Mouse (Mus musculus) brown adipose tissue, adult 24 weeks (tissue): ENCODE data around the gene Pik3c2a. TPM values are rescaled to one million over a fixed set of nuclear protein-coding genes. Genes with fewer than 3 reads are reported as not detected.

Source experiments
- H3K27ac ChIP-seq: fragments of 200-500 bp; replicated peaks from 2 replicates; pipeline ENCODE4 v1.5.1; 2012; ENCODE audit warnings: low read depth, mild to moderate bottlenecking, low read length
- H3K4me1 ChIP-seq: fragments of 200-500 bp; 2 replicates; pipeline ENCODE4 v1.6.1; 2012; ENCODE audit warnings: low read length, mixed read lengths; ENCODE audit not compliant: control insufficient read depth, insufficient read depth, insufficient read length
- H3K4me3 ChIP-seq: fragments of 200-500 bp; 2 replicates; pipeline ENCODE4 v1.5.1; 2012; ENCODE audit warnings: low read depth, mild to moderate bottlenecking, low read length, moderate library complexity; ENCODE audit not compliant: insufficient read depth
- polyA plus RNA-seq: library from polyadenylated mRNA; stranded (reverse); fragments of >200 nt; gene quantifications from 2 replicates; pipeline ENCODE4 v1.2.4, GENCODE M21; 2012; ENCODE audit not compliant: missing spikeins, insufficient read depth, insufficient read length

The Pik3c2a gene
- polyA plus RNA-seq, result 16.4 and 17.4 TPM in 2 replicates

DNA sequence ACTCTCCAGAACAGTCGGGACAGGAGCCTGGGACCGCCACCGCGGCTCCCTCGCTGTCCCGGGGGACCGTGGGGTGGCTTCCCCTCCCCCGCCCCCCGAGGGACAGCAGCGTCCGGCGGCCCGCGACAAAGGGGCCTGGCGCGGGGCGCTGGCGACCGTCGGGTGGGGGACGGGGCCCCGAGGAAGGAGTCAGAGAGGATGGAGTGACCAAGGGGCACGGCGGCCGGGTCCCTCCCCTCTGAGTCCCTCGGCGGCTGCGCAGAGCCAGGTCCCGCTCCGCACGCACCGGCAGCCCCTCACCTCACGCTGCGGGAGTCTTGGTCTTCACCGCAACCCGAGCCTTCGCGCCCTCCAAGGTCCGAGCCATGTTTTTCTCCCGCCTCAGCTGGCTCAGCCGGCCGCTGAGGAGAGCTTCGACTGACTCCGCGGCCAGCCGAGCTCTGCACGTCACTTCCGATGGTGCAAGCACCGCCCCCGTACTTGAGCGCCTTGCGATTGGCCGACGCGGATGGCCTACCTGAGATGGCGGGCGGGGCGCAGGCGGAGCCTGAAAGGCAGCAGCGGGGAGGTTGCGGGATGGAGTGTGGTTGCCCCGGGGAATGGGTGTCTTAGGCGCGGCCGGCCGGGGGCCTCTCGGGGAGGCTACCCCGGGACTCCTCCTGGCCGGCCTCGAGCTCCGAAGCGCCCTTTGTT lies at the start of gene Pik3c2a:
TSS of gene Pik3c2a (minus strand) at position 446 of the 693 bp plus-strand sequence.
- H3K4me3 ChIP-seq, result peak within 1 kb of the TSS; percentile 97

DNA sequence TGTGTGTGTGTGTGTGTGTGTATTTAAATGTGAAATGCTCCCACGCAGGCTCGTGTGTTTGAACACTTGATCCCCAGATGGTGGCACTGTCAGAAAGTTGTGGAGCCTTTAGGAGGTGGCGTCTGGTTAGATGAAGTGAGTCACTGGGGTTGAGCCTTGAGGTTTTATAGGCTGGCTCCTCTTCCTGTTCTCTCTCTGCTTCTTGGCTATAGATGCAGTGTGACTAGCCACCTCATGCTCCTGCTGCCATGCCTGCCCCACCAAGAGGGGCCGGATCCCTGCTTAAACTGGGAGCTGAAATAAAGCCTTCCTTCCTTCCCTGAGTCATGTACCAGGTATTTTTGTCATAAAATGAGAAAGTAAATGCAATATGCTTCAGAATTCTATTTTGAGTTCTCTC lies 47.9 kb upstream of the Pik3c2a start:
- H3K27ac ChIP-seq, result no peak overlapping the region
- no peak overlapping the region for H3K4me3 ChIP-seq
- no peaks in the 10 kb centered on the region for H3K4me1 ChIP-seq

More for the DNA sequence above, at the start of gene Pik3c2a:
- peak within 1 kb of the TSS; percentile 95 for H3K27ac ChIP-seq
- H3K4me1 ChIP-seq, result peaks cover 14% of the 10 kb centered on the region

DNA sequence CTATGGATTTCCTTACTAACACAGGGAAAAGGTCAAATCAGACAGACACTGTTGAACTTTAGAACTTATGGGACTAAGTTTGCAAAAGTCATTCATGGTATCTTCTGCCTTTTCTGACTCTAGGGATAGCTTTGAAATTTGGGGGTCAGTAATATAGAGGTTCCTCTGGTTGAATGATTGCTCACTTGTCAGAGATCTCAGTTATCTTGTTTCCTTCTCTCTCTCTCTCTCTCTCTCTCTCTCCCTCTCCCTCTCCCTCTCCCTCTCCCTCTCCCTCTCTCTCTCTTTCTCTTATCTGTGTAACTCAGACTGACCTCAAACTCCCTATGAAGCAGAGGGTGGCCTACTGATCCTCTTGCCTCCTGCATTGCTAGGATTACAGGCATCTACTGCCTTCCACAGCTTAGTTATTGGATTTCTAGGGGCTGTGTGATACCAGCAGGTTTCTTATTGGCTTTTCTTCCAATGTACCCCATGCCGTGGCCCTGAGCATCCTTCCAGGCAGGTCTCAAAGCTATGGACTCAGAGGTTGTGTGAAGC lies 41.9 kb upstream of the Pik3c2a start:
- Histone ChIP-seq H3K4me1 (0 out of 2 replicates have a peak, but pooled peaks cover 2% of the 10 kb centered on the region), H3K4me3 (no peak overlapping the region), H3K27ac (no peak overlapping the region)

DNA sequence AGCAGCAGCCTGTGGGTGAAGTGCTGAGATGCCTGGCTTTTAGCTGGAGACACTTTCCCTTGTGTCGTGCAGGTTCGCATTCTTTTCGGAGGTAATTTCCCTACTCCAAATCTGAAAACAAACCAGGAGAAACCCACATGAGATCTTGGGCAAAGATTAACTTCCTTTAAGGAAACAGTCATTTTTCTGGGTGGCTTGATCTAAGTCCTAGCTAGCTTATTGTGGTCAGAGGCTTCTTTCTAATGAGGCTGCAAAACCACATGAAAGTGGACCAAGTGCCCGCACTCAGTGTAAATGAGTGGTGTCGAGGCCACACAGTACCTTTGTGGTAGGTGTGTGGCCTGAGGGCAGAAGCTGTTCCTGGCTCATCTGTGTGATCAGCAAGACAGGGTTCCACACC lies 41.0 kb upstream of the Pik3c2a start:
- Histone ChIP-seq H3K4me1 (0 out of 2 replicates have a peak, but pooled peaks cover 2% of the 10 kb centered on the region), H3K27ac (no peak overlapping the region), H3K4me3 (no peak overlapping the region)

DNA sequence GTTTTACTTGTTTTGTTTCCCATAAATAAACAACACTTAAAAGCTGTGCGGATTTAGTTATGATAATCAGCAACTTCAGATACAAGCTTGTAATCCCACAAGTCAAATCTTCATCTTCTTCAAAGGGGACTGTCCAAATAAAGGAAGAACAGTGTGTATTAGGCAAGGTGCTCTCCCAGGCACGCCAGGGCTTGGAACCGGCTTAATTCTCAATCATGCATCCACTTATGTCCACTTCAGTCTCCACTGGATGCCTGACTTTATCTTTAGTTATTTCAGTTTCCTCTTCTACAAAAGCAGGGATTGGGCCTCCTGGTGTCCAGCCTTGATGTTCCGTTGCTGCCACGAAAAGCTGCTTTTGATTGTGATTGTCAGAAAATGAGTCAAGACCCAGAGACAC lies 40.5 kb upstream of the Pik3c2a start:
- Histone ChIP-seq H3K4me1 (0 out of 2 replicates have a peak, but pooled peaks cover 2% of the 10 kb centered on the region), H3K4me3 (no peak overlapping the region), H3K27ac (no peak overlapping the region)

DNA sequence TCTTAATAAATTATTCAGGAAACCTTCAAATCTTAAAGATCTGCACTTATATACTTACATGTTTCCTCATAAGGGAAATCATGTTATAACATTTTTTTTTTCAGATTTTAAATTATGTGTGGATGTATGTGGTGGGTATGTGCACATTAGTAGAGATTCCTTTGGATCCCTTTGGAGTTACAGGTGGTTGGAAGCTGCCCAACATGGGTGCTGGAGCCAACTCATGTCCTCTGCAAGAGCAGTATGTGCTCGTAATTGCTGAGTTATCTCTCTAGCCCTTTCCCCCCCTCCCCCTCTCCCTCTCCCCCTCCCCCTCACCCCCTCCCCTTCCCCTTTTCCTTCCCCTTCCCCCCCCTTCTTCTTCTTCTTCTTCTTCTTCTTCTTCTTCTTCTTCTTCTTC lies 39.9 kb upstream of the Pik3c2a start:
- Histone ChIP-seq H3K27ac (no peak overlapping the region), H3K4me1 (0 out of 2 replicates have a peak, but pooled peaks cover 2% of the 10 kb centered on the region), H3K4me3 (no peak overlapping the region)

DNA sequence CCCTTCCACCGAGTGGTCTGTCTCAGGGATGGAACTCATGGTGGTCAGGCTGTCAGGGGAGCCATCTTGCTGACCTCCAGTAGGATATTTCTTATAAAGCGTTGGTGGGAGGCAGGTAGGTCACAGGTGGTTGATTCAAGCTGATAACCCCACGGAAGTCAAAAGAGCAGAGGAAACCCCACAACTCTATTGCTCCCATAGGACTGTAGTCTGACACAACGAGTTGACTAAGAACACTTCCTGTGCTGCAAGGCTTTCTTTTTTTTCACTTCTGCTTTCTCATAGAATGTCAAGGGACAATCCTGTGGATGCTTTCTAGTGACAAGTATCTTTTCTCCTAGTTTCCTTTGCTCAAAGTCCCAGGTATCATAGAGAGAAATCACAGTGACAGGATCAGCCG lies 33.0 kb upstream of the Pik3c2a start:
- H3K4me3 ChIP-seq, result no peak overlapping the region
- H3K27ac ChIP-seq, result no peak overlapping the region
- H3K4me1 ChIP-seq, result no peaks in the 10 kb centered on the region

DNA sequence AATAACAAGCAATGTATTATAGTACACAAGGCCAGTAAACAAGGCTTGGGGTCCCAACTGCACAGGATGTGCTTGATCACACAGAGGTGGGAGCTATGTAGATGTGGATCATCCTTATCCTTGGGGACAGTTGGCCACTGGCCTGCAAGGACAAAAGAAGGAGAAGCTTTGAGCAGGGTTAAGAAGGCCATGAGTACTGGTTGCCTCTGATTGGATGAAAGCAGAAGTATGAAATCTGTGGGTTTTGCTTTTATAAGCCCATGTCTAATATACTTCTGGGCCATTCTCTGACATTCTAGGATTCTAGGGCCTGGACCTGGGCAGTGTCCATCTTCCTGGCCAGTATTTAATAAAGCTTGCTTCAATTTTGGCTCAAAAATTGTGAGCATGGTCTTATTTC lies 32.6 kb upstream of the Pik3c2a start:
- no peak overlapping the region for H3K4me3 ChIP-seq
- no peaks in the 10 kb centered on the region for H3K4me1 ChIP-seq
- H3K27ac ChIP-seq, result no peak overlapping the region

DNA sequence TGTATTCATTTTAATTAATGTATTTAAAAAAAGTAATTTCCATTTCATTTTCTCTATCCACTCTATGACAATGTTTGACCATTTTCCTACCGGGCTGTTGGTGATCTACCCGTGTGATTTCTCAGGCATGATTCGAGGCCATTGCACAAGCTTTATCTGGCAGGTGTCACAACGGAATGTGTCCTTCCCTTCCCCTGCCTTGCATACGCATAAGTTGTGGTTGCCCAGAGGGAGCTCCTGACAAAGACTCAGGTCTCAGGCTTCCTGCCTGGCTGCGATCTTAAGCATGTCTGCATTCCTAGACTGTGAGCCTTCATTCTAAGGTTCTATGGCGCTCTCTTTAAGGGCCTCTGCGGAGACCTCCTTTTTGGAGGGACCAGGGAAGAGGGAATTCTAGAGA lies 18.9 kb upstream of the Pik3c2a start:
- peaks cover 8% of the 10 kb centered on the region; the same call in 1 of the 2 replicates for H3K4me1 ChIP-seq
- no peak overlapping the region for H3K4me3 ChIP-seq
- H3K27ac ChIP-seq, result no peak overlapping the region

DNA sequence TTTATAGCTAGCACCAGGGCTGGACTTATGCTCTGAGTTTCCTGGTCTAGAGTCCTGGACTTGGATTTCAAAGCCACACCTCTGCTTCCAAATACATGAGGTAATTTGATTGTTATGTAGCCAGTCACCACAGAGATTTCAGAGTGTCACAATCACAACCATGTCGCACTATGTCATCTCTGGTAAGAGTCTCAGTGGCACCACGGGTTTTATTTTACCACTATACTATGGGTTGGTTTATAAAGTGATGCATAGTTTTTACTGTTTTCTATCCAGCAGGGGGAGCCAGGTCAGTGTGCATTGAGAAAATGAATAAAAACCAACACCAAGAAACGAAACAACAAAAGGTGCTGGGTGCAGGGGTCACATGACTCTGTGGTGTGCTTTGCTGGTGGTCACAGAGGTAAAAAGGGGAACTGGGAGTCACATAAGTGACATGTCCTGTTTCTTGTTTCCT lies 15.8 kb upstream of the Pik3c2a start:
- peaks cover 8% of the 10 kb centered on the region; the same call in 1 of the 2 replicates for H3K4me1 ChIP-seq
- H3K27ac ChIP-seq, result no peak overlapping the region
- H3K4me3 ChIP-seq, result no peak overlapping the region

DNA sequence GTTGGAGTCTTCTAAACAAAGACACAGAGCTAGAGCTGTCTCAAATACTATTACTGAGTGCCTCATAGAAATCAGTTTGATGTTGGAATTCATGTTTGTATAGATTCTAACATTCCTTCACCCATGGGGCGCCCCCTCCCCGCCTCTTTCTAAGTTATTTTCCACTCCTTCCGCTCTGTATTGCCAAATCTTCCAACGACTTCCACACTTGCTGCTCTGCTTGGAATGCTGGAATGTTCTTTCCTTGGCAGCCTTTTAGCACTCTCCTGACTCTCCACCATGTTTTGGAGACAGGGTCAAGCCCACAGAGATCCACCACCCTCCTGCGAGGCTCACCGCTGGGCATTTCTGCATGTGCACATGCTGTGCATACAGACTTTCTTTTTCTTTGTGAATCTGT lies 14.1 kb upstream of the Pik3c2a start:
- Histone ChIP-seq H3K27ac (peak overlapping the region; percentile 68), H3K4me1 (peaks cover 8% of the 10 kb centered on the region; the same call in 1 of the 2 replicates)

DNA sequence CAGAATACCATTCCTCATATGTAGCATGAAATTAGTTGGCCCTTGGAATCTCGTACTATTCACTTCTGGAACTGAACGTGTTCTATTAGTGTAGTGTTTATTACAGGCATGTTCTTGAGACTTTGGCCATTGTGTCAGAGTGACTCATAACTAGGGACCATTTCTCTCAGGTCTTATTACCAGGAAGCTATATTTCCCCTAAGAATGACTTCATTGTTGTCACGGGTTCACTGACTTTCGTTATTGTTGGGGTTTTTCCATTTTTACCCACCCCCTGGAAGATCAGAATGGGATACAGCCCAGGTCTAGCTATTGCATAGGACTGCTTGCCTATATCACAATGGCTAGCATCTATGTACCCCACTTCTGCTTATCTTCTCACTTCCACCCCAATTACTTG lies 13.7 kb upstream of the Pik3c2a start:
- H3K27ac ChIP-seq, result peak overlapping the region; percentile 68
- peaks cover 8% of the 10 kb centered on the region; the same call in 1 of the 2 replicates for H3K4me1 ChIP-seq
- no peak overlapping the region for H3K4me3 ChIP-seq

More for the DNA sequence above, 14.1 kb upstream of the Pik3c2a start:
- no peak overlapping the region for H3K4me3 ChIP-seq

DNA sequence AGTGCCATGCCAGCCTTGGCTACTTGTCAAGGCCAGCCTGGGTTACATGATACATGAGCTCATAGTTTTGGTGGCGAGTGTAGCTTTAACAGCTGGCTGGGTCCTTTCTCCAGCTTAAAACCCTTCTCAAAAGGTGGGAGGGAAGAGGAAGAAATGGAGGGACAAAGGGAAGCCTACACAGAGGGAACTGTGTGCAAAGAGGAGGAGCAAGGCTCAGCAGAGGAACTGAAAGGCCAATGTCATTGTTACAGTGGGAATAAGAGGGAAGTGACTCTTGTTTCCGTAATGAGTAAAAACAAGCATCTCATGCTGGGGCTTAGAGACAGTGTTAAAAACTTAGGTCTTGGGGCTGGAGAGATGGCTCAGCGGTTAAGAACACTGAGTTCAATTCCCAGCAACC lies 3.4 kb upstream of the Pik3c2a start:
- Histone ChIP-seq H3K27ac (peak overlapping the region; percentile 90), H3K4me3 (no peak overlapping the region), H3K4me1 (peaks cover 14% of the 10 kb centered on the region; the same call in 1 of the 2 replicates)

DNA sequence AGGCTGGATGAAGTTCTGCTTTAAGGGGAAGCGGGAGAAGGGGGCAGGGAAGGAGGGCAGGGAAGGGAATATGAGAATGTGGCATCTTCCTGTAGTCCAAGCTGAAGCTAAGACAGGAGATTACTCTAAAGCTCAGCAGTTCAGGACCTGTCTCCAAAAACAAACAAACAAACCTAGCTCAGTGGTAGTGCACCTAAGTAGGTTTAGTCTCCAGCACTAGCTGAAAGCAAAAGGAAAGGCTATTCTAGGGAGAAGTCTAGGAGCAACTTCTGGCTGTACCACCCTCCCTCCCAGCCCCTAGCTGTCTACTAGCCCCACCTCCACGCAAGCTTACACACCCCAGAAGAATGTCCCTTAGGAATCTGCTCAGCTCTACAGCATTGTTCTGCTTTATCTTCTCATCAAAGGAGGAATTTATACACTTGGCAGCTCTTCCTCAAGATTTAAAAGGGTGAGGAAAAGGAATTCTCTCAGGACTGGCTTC lies 1.1 kb upstream of the Pik3c2a start:
- H3K27ac ChIP-seq, result peak overlapping the region; percentile 95
- H3K4me1 ChIP-seq, result peaks cover 14% of the 10 kb centered on the region
- H3K4me3 ChIP-seq, result peak overlapping the region; percentile 97

DNA sequence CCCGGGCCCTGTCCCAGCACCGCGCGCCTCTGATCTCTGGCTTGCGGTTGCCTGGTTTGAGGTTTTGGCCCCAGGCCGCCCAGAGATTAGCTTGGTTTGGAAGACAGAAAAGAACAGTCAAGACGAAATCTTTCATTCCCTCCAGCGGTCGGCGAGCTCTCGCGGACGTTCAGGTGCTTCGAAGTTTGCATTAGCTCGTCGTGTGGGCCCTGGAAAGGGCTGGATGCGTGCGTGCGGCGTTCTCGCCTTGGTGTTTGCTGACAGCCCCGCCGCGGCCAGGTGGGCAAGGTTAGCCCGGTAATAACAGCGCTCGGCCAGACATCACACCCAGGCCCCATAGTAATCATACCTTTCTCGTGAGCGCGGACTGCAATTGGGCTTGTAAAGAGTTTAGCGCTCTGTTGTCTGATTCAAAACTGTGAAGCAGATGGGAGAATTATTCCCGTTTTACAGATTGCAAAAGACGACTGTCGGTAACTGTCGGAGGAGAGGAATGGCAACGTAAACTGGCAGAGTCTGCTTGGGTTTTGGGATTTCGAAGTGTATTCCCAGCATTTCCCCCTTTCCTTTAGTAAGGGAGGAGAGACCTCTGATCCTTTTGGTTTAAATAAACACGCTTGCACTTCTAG lies 562 bp upstream of the Pik3c2a start:
- peak overlapping the region; percentile 95 for H3K27ac ChIP-seq
- H3K4me1 ChIP-seq, result peaks cover 14% of the 10 kb centered on the region
- H3K4me3 ChIP-seq, result peak overlapping the region; percentile 97
